Mouse (Mus musculus): ENCODE measurements around the gene Map3k19. TPM values are rescaled to one million over a fixed set of nuclear protein-coding genes. Genes with fewer than 3 reads are reported as not detected.

Map3k19 gene
- total RNA-seq (2021) = 1 to 10 TPM; 3.8 to 5.3 TPM

DNA sequence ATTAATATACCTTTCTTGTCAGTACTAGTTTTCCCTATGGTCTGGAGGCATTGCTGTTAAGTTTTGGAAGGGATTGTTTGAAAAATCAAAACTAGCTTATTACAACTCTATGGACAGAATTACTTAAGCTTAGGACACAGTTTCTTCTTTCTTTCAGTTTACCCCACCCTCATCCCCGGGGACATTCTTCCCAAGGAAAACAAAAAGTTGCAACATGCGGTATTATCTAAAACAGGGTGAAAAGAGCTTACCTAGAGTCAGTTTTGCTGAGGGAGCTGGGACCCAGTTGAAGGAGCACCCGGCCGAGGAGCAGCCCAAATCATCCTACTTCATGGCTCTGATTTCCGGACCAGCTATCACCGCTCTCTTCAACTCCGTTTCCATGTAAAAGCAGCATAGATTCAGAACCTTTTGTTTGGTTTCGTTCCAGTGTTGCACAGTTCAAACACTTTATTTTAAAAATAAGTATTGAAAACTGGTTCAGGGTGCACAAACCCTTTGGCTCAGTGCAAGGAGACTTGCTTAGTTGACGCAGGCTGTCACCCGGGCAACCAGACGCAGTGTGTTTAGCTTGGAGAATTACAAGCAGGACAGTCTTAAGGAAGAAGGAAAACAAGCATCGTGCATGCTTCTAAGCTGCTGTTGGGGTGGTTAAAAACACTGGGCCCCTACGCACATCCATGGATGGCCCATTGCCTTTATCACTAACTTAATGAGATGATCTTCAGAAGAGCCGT, at the start of gene Map3k19:
Gene Map3k19 (minus strand): TSS at position 546 of the 737 bp plus-strand sequence.
- peak in 1 of 2 experiments; percentile 34 for DNase-seq (ENCODE audit: extremely low spot score in 1 of 2, low spot score in 1 of 2)

DNA sequence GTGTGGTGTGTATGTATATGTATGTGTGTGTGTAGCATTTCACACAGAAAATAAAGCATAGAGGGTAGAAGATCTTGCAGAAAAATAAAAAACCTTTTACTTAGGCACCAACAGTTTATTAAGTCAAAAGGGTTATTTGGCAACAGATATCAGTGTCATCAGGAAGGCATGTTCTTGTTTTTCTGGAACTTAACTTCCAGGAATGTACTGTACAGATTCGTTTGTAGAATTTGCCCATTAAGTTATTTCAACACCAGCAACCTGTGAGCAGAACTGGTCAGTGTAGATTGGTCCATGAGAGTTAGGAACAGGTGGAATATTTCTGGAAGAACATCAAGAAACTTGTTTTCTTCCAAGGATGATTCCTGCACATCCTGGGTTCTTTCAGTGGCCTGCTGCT, 44.6 kb upstream of the Map3k19 start:
- no peak for DNase-seq (ENCODE audit: extremely low spot score in 1 of 2, low spot score in 1 of 2)

DNA sequence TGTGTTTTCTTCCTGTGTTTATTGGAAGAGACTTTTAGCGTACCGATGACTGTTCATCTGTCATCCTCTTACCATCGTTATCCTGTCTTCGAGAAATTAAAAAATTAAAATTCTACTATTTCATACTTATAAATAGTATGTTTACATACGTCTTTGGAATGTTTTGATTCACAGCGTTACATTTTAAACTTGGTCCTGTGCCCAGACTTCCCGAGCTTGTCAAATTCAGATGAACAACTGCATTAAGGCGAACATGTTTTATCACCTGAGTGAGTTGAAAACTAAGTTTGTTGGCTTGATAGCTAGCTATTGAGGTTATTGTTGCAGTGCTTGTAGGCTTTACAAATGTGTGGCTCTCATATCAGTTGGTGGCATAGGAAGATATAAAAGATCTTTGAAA, 14.4 kb upstream of the Map3k19 start:
- no peak for DNase-seq (ENCODE audit: extremely low spot score in 1 of 2, low spot score in 1 of 2)

DNA sequence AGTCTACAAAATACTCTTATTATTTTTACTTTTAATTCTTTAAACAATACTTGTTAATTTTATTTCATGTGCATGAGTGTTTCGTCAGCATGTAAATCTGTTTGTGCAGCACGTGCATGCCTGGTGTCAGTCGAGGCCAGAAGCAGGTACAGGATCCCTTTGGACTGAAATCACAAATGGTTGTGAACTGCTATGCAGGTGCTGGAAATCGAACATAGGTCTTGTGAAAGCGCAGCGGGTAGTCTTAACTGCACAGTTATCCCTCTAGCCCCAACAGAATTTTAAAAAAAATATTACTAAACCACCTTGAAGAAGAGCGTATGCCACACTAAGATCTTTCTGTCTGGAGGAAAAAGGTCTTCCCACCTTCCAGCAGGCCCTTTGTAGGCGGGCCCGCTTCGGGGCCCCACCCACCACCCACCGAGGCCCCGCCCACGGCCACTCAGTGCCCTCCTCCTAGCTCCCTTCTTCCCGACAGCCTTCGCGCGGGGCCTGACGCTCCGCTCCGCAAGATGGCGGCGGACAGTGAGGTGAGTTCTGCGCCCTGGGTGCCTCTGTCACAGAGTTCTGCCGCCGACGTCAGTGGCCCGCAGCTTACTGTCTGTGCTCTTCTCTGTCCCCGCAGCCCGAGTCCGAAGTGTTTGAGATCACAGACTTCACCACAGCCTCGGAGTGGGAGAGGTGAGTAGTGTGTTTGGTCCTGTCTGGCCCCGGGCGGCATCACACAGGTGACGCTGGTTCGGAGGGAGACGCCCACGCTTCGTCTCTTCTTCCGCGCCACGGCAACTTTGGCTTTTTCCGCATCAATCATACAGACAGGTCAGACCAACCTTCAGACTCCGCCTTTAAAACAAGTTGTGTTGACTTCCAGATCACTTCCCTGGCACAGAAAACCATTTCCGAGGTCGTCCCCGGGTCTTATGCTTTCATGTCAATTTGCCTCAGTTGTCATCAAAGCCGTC, 13.8 kb upstream of the Map3k19 start, which contains the start of gene Rab3gap1:
Gene Rab3gap1 (plus strand): TSS at position 474 of the 962 bp plus-strand sequence.
- DNase-seq (ENCODE audit: extremely low spot score in 1 of 2, low spot score in 1 of 2) = peak; percentile 83 to 84

- no peak for DNase-seq (ENCODE audit: extremely low spot score in 1 of 2, low spot score in 1 of 2)
These were observed 9.0 kb upstream of the Map3k19 start for GRCm38 (mm10) chr1:127863806-127864205.

DNA sequence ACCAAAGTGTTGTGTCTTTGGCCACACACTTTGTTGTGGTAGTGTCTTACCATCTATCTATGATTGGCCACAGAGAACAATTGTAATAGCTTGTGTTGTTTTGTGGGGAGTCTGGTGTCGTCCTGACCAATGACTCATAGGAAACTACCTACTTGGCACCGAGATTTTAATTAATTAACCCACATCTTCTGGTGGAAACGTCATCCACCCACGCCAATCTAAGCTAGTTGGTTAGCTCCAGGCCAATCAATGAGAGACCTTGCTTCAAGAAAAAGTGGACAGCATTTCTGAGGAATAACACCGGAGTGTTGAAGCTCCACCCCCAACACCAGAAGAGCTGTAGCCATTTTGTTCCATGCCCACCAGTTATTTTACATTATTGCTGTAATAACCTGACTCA, 7.1 kb upstream of the Map3k19 start:
- DNase-seq (ENCODE audit: extremely low spot score in 1 of 2, low spot score in 1 of 2) = no peak

DNA sequence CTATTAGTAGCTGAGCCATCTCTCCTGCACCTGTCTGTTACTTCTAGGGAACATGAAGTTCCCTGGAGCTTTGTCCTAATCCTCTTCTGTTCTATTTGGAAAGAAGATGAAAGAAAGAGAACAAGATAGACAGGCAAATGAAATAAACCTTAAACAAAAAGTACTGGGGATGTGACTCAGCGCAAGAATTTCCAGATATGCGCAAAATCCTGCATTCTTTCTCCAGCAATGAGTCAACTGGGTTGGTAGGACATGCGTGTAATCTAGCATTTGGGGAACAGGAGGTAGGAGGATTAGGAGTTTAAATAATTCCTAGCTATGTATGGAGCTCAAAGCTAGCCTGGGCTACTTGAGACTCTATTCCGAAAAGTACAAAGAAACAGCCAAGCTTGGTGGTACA, 5.7 kb upstream of the Map3k19 start:
- no peak for DNase-seq (ENCODE audit: extremely low spot score in 1 of 2, low spot score in 1 of 2)

DNA sequence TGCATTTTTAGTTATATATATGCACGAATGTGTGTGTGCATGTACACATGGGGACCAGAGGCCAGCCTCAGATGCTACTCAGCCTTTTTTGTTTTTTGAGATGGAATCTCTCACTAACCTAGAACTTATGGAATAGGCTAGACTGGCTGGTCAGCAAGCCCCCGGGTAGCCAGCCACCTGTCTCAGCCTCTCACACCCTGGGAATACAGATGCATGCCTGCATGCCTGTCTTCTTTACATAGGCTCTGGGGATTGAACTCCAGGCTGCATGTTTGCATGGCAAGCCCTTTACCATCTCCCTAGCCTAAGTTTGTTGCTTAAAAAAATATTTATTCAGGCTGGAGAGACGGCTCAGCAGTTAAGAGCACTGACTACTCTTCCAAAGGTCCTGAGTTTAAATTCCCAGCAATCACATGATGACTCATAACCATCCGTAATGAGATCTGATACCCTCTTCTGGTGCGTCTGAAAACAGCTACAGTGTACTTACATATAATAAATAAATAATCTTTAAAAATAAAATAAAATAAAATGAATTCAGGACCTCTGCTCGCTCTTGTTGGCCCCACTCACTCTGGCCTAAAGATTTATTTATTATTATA, 5.1 kb upstream of the Map3k19 start:
- DNase-seq (ENCODE audit: extremely low spot score in 1 of 2, low spot score in 1 of 2) = no peak

DNA sequence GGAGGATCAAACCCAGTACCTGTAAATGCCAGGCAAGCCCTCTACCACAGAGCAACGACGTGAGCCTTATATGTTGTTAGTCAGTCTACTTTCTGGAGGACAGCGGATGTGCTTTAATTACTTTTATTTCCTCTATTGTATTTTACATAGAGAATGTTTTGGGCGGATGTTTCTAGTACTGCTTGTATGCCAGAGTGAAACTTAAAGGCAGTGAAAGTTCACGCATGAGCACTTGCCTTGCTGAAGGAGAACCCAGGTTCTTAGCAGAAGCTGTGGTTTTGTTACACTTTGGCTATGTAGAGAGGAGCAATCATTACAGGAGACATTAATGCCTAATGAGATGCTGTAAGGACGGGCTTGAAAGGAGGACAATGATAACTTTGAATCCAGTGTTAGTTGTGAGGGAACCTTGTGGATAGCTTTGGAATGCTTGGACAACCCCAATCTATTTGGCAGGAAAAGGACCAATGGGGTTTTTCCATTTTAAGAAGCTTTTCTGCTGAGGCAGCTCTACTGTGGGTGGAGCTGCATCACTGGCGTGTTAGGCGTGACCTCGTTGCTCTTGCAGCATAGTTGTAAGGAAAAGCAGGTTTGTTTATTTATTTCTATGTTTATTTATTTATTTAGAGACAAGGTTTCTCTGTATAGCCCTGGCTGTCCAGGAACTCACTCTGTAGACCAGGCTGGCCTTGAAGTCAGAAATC, 4.3 kb upstream of the Map3k19 start:
- no peak for DNase-seq (ENCODE audit: extremely low spot score in 1 of 2, low spot score in 1 of 2)

GRCm38 (mm10) chr1:127850075-127850610, 4.7 kb downstream of the Map3k19 start:
- no peak for DNase-seq (ENCODE audit: extremely low spot score in 1 of 2, low spot score in 1 of 2)

- no peak for DNase-seq (ENCODE audit: extremely low spot score in 1 of 2, low spot score in 1 of 2)
These were observed 9.4 kb downstream of the Map3k19 start for GRCm38 (mm10) chr1:127845472-127845871.

- DNase-seq (ENCODE audit: extremely low spot score in 1 of 2, low spot score in 1 of 2) = no peak
These were observed 16.2 kb downstream of the Map3k19 start for GRCm38 (mm10) chr1:127838602-127839001.

DNA sequence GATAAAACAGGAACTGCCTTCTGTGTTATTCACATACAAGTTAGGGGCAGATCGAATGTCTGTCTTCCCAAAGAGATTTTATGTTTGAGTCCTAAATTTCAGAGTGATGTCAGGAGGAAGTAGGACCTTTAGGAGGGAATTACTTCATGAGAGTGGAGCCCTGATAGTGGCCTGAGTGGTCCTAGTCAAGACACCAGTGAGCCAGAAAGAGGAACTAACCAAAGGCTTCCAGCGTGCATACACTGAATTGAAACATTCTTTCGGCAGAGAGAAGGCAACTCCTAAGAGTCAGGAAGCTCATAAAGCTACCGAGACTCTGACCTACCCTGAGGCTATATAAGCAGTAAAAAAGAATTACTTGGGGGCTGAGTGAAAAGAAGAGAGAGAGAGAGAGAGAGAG, 18.2 kb downstream of the Map3k19 start:
- DNase-seq (ENCODE audit: extremely low spot score in 1 of 2, low spot score in 1 of 2) = no peak

GRCm38 (mm10) chr1:127834202-127834601, 20.6 kb downstream of the Map3k19 start:
- DNase-seq (ENCODE audit: extremely low spot score in 1 of 2, low spot score in 1 of 2) = no peak

GRCm38 (mm10) chr1:127833714-127834113, 21.1 kb downstream of the Map3k19 start:
- DNase-seq (ENCODE audit: extremely low spot score in 1 of 2, low spot score in 1 of 2) = no peak

DNA sequence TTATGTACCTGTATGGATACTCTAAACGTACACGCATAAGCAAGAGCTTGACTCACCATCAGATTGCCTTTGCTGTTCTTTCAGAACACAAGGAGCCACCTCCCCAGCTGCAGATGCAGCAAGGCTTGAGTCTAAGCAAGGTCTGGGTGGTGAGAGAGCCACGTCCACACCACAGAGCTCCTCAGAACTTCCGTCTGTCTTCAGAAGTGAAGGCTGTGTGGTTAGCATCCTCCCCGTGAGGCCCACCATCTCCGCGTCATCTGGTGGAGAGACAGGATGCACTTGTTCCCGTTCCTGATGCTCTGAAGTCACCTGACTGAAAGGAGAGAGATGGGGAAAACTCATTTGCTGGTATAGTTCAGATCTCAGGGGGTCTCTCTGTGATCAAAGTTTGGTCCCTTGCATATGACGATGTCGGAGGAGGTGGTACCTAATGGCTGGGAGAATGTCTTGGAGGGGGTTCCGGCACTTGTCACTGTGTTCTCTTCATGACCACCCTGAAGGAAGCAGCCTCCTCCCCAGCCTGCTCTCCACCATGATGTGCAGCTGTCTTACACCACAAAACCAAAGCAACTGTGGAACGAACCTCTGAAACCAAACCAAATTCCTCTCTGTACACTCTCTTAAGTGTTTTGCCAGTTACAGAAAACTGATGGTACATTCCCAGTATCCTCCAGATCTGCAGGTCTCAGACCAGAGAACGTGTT, 24.5 kb downstream of the Map3k19 start:
- no peak for DNase-seq (ENCODE audit: extremely low spot score in 1 of 2, low spot score in 1 of 2)

DNA sequence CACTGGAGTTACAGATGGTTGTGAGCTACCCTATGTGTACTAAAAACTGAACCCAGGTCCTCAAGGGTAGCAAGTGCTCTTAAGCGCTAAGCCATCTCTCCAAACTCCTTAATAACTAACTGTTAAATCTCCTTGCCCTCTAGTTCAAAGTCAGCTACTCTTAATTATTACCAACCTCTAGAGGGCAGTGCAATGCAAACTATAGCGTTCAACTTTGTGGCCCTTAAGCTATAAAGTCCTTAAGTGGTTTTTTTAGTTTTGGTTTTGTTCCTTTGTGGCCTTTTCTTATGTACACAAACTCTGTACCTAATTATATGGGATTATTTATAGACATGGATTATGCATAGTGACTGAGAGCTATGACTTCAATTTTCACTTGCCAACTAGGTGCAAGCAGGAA, 27.5 kb downstream of the Map3k19 start:
- no peak for DNase-seq (ENCODE audit: extremely low spot score in 1 of 2, low spot score in 1 of 2)

DNA sequence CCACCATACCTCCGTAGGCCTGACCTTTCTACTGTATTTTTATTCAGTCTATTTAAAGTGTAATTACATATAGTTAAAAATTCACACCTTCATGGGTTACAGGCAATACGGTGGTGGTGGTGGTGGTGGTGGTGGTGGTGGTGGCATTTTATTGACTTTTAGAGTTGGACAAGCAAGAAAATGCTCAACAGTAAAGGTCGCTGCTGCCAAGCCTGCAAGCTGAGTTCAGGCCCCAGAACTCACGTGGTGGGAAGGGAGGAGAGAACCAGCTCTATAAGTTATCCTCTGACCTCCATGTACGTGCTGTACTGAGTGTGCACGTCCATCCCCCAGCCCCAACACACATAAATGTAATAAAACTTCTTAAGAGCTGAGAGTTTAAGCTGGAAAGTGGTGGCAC, 38.5 kb downstream of the Map3k19 start:
- no peak for DNase-seq (ENCODE audit: extremely low spot score in 1 of 2, low spot score in 1 of 2)

- DNase-seq (ENCODE audit: extremely low spot score in 1 of 2, low spot score in 1 of 2) = no peak
These were observed 41.9 kb downstream of the Map3k19 start for GRCm38 (mm10) chr1:127812929-127813328.
